Mouse (Mus musculus): Measurements from ENCODE around the gene Hist1h3i. TPM values are rescaled to one million over a fixed set of nuclear protein-coding genes. Genes with fewer than 3 reads are reported as not detected.
A peak's percentile ranks its signal among the peaks of the same experiment; 100 is the strongest.
"Not testable (repeated sequence)": the region's sequence is repeated elsewhere in the genome, so short reads cannot be mapped to it uniquely, and the experiment has no call there.

Hist1h3i gene
- polyA plus RNA-seq, 1 experiment from 2014 or later = 28.0 TPM

GRCm38 (mm10) chr13:21795584-21795983 is 12.4 kb upstream of the Hist1h3i start:
- Histone ChIP-seq H3K36me3 (no peaks in the 10 kb centered on the region), H3K4me1 (replicated peaks) (no peaks in the 10 kb centered on the region), H3K9me3 (no peaks in the 10 kb centered on the region), H3K4me2 (no peak overlapping the region), H3K27me3 (no peaks in the 10 kb centered on the region), H3K4me3 (no peak overlapping the region), H3K27ac (replicated peaks) (no peak overlapping the region), H3K9ac (no peak overlapping the region)
- 94% methylated on average over 7 of the region's 7 CpGs for WGBS
- no peak for ATAC-seq (ENCODE audit: low FRiP score, low read depth)

GRCm38 (mm10) chr13:21790601-21791283 is 7.6 kb upstream of the Hist1h3i start:
- no peaks in the 10 kb centered on the region for H3K36me3 ChIP-seq
- whole genome bisulfite sequencing = 8% methylated on average over 18 of the region's 18 CpGs
- no peaks in the 10 kb centered on the region for H3K9me3 ChIP-seq
- 0 out of 2 replicates have a peak overlapping the region, but pooled peaks have one; percentile 17 for H3K9ac ChIP-seq
- no peak for ATAC-seq (ENCODE audit: low FRiP score, low read depth)
- H3K4me1 ChIP-seq (replicated peaks) = peaks cover 16% of the 10 kb centered on the region
- peak overlapping the region; percentile 47 for H3K4me2 ChIP-seq
- peak overlapping the region; percentile 2; the same call in 1 of the 2 replicates for H3K4me3 ChIP-seq
- H3K27ac ChIP-seq (replicated peaks) = no peak overlapping the region
- H3K27me3 ChIP-seq = no peaks in the 10 kb centered on the region

GRCm38 (mm10) chr13:21789925-21790324 is 6.8 kb upstream of the Hist1h3i start:
- H3K4me3 ChIP-seq = no peak overlapping the region
- no peak for ATAC-seq (ENCODE audit: low FRiP score, low read depth)
- 59% methylated on average over 6 of the region's 6 CpGs for WGBS

GRCm38 (mm10) chr13:21787760-21788593 is 4.8 kb upstream of the Hist1h3i start:
- Histone ChIP-seq H3K36me3 (no peaks in the 10 kb centered on the region), H3K4me3 (peak overlapping the region; percentile 34), H3K27ac (replicated peaks) (peak overlapping the region; percentile 42; the same call in 1 of the 2 replicates), H3K4me2 (peak overlapping the region; percentile 69), H3K27me3 (no peaks in the 10 kb centered on the region), H3K9me3 (no peaks in the 10 kb centered on the region), H3K9ac (no peak overlapping the region), H3K4me1 (replicated peaks) (peaks cover 24% of the 10 kb centered on the region)
- WGBS = 10% methylated on average over 17 of the region's 21 CpGs
- no peak; the same call in 1 of the 2 replicates for ATAC-seq (ENCODE audit: low FRiP score, low read depth)

More at GRCm38 (mm10) chr13:21789925-21790324, 6.8 kb upstream of the Hist1h3i start:
- Histone ChIP-seq H3K4me1 (replicated peaks) (peaks cover 18% of the 10 kb centered on the region), H3K9me3 (no peaks in the 10 kb centered on the region), H3K27me3 (no peaks in the 10 kb centered on the region), H3K36me3 (no peaks in the 10 kb centered on the region), H3K9ac (no peak overlapping the region), H3K4me2 (no peak overlapping the region), H3K27ac (replicated peaks) (no peak overlapping the region)

GRCm38 (mm10) chr13:21786899-21787629 is 3.9 kb upstream of the Hist1h3i start, which contains the start of the genes Hist1h2an and Hist1h2bp:
TSS of gene Hist1h2an (minus strand) at chr13:21787218.
TSS of gene Hist1h2bp (plus strand) at chr13:21787461.
- not testable (repeated sequence) for H3K9me3 ChIP-seq, H3K36me3 ChIP-seq, H3K27me3 ChIP-seq
- H3K4me2 ChIP-seq = peak within 1 kb of the TSS; percentile 69
- H3K9ac ChIP-seq = peak within 1 kb of the TSS; percentile 37; the same call in 1 of the 2 replicates
- H3K27ac ChIP-seq (replicated peaks) = peak within 1 kb of the TSS; percentile 81
- WGBS = under 1% methylated on average over 38 of the region's 63 CpGs
- peak within 1 kb of the TSS; percentile 34 for H3K4me3 ChIP-seq
- peaks cover 32% of the 10 kb centered on the region for H3K4me1 ChIP-seq (replicated peaks)
- peak; percentile 97 for ATAC-seq (ENCODE audit: low FRiP score, low read depth)

GRCm38 (mm10) chr13:21786189-21786898 is 3.2 kb upstream of the Hist1h3i start:
- no peaks in the 10 kb centered on the region for H3K36me3 ChIP-seq
- no peaks in the 10 kb centered on the region for H3K27me3 ChIP-seq
- ATAC-seq (ENCODE audit: low FRiP score, low read depth) = no peak
- H3K9ac ChIP-seq = peak overlapping the region; percentile 37; the same call in 1 of the 2 replicates
- H3K9me3 ChIP-seq = no peaks in the 10 kb centered on the region
- H3K27ac ChIP-seq (replicated peaks) = peak overlapping the region; percentile 78
- peak overlapping the region; percentile 34 for H3K4me3 ChIP-seq
- peaks cover 32% of the 10 kb centered on the region for H3K4me1 ChIP-seq (replicated peaks)
- whole genome bisulfite sequencing = 5% methylated on average over 8 of the region's 8 CpGs
- H3K4me2 ChIP-seq = peak overlapping the region; percentile 69

GRCm38 (mm10) chr13:21784311-21784710 is 1.1 kb upstream of the Hist1h3i start:
- H3K4me1 ChIP-seq (replicated peaks) = peaks cover 44% of the 10 kb centered on the region
- no peak overlapping the region for H3K9ac ChIP-seq
- no peak for ATAC-seq (ENCODE audit: low FRiP score, low read depth)
- H3K4me3 ChIP-seq = no peak overlapping the region
- no peaks in the 10 kb centered on the region for H3K9me3 ChIP-seq
- peak overlapping the region; percentile 65; the same call in 1 of the 2 replicates for H3K27ac ChIP-seq (replicated peaks)
- peak overlapping the region; percentile 85; the same call in 1 of the 2 replicates for H3K4me2 ChIP-seq
- H3K36me3 ChIP-seq = no peaks in the 10 kb centered on the region
- 19% methylated on average over 6 of the region's 6 CpGs for WGBS
- peaks cover 6% of the 10 kb centered on the region; the same call in 1 of the 2 replicates for H3K27me3 ChIP-seq

- Histone ChIP-seq H3K4me1 (replicated peaks) (peaks cover 47% of the 10 kb centered on the region), H3K27me3 (peaks cover 6% of the 10 kb centered on the region; the same call in 1 of the 2 replicates), H3K4me3 (peak overlapping the region; percentile 41), H3K4me2 (peak overlapping the region; percentile 85), H3K36me3 (no peaks in the 10 kb centered on the region), H3K9me3 (no peaks in the 10 kb centered on the region), H3K9ac (no peak overlapping the region), H3K27ac (replicated peaks) (peak overlapping the region; percentile 65)
- WGBS = 1% methylated on average over 9 of the region's 9 CpGs
- ATAC-seq (ENCODE audit: low FRiP score, low read depth) = no peak
These were observed 578 bp upstream of the Hist1h3i start for GRCm38 (mm10) chr13:21783734-21784161.

GRCm38 (mm10) chr13:21782361-21783254 is 562 bp downstream of the Hist1h3i start:
- under 1% methylated on average over 14 of the region's 35 CpGs for WGBS

GRCm38 (mm10) chr13:21781639-21782038 is 1.5 kb downstream of the Hist1h3i start:
- Histone ChIP-seq H3K9me3 (no peaks in the 10 kb centered on the region), H3K4me3 (no peak overlapping the region), H3K9ac (no peak overlapping the region), H3K4me1 (replicated peaks) (peaks cover 45% of the 10 kb centered on the region), H3K4me2 (no peak overlapping the region), H3K27ac (replicated peaks) (no peak overlapping the region), H3K36me3 (no peaks in the 10 kb centered on the region), H3K27me3 (peaks cover 6% of the 10 kb centered on the region; the same call in 1 of the 2 replicates)
- whole genome bisulfite sequencing = 91% methylated on average over 1 of the region's 1 CpGs
- ATAC-seq (ENCODE audit: low FRiP score, low read depth) = no peak

More at GRCm38 (mm10) chr13:21782361-21783254, 562 bp downstream of the Hist1h3i start:
- peak overlapping the region; percentile 72 for H3K27ac ChIP-seq (replicated peaks)
- H3K4me1 ChIP-seq (replicated peaks) = peaks cover 45% of the 10 kb centered on the region
- ATAC-seq (ENCODE audit: low FRiP score, low read depth); H3K9me3 ChIP-seq; H3K27me3 ChIP-seq; H3K36me3 ChIP-seq: not testable (repeated sequence)
- peak overlapping the region; percentile 48 for H3K9ac ChIP-seq
- H3K4me2 ChIP-seq = peak overlapping the region; percentile 85
- H3K4me3 ChIP-seq = peak overlapping the region; percentile 41

Data from hindbrain, embryonic 15.5 days (tissue).